Mouse (Mus musculus) mesoderm, embryonic 11.5 days (tissue): ENCODE results near the gene Tenm4.

Experiments used
- DNase-seq: peaks from one replicate; pipeline ENCODE4 v3.0.0-alpha.2; 2012; ENCODE audit warnings: low read depth, low spot score

Tenm4 gene

DNA sequence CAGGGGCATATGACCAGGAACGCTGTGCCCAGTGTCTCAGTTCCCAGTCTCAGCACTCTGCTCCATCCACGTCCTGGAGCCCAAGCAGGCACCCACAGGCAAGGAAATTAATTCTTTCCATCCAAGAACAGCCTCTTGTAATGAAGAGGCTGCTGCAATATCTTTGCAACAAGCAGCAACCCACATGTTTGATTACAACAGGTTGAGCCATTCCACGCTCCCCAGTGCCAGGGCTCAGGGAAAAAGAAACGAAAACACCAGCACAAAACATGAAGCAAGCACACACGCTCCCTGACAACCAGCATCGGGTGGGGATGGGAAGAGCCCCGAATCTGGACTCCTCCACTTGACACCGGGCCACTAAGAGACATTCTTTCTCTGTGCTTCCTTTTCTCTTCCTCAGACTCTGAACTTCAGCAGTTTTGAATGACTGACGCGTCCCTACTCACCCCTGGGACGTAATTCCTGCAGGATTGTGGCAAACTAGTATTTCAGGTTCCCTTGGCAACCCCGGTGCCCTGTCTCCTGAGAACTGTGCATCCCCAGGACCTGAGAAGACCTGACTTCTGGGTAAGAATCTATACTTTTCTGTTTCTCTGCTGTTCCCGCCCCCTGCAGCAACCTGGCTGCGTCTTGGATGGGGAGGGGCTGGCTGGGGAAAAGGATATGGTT, at the start of gene Tenm4:
TSS of gene Tenm4 (plus strand) at position 323 of the 672 bp plus-strand sequence.
- no peak for DNase-seq

DNA sequence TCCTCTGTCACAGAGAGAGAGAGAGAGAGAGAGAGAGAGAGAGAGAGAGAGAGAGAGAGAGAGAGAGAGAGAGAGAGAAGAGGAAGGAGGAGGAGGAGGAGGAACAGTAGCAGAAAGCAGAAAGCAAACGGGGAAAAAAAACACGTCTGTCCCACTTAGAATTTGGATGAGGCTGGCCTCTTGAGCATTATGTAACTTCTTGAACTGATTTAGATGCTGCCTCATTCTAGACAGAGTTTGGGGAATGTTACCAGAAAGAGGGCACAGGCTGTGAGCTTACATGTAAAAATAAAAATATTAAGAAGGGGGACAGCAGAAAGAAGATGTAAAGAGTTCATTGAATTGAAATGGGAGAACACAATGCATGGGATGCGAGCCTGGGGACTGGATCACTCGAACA, 40.3 kb upstream of the Tenm4 start:
- no peak for DNase-seq

- no peak for DNase-seq
Observed at GRCm38 (mm10) chr7:96131175-96131574, 39.9 kb upstream of the Tenm4 start.

- peak; percentile 26 for DNase-seq
Observed at GRCm38 (mm10) chr7:96136497-96136961, 34.5 kb upstream of the Tenm4 start.

DNA sequence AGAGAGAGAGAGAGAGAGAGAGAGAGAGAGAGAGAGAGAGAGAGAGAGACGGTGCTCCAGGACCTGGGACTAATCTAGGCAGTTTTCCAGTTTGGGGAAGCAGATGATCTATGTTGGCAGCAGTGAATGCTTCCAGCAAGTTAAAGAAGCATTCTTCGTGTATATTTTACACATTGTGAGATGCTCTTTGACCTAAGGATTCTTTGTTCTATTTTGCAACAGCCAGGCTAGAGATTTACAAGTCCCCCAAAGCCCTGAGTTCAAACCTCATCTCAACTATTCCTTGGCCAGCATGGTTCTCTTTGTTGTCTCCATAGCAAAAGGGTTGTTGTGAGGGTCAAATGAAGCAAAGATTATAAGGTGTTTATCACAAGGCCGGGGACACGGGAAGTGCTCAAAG, 29.2 kb upstream of the Tenm4 start:
- no peak for DNase-seq

GRCm38 (mm10) chr7:96142973-96143596, 28.0 kb upstream of the Tenm4 start:
- no peak for DNase-seq

DNA sequence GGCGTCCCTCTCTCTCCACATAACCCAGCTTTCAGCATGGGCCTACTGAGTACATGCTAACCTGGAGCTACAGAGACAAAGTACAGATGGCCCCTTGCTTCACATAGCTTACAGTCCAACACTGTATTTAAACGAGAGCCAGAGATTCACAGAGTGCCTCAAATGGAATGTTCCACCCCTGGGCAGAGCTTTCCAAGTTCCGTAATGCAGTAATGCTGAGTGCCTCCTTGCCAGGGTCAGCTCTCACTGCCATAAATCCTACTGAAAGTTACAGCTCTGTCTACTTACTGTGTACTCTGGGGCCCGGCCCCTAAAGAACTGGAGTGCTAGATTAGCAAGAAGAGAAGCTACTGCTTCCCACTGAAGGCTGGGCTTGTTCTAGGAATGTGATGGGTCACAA, 23.6 kb upstream of the Tenm4 start:
- DNase-seq: peak; percentile 43

DNA sequence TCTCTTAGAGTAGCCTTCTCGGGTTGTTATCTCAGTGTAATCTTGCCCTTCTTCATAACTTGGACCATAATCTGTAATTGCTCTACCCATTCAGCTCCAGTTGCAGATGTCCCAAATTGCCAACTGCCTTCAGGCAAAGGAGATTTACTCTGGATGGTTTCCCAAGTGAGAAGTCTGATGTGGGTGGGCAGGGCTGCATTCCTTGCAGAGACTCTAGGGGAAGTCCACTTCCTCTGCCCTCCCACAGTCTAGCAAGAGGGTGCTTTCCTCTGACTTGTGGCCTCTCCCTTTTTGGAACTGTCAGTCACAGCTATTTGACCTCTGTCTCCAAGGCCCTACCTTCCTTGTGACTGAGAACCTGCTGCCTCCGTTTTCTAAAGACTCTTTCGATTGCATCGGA, 22.9 kb upstream of the Tenm4 start:
- no peak for DNase-seq

- no peak for DNase-seq
Observed at GRCm38 (mm10) chr7:96151277-96151676, 19.8 kb upstream of the Tenm4 start.

GRCm38 (mm10) chr7:96151961-96152360, 19.1 kb upstream of the Tenm4 start:
- no peak for DNase-seq

DNA sequence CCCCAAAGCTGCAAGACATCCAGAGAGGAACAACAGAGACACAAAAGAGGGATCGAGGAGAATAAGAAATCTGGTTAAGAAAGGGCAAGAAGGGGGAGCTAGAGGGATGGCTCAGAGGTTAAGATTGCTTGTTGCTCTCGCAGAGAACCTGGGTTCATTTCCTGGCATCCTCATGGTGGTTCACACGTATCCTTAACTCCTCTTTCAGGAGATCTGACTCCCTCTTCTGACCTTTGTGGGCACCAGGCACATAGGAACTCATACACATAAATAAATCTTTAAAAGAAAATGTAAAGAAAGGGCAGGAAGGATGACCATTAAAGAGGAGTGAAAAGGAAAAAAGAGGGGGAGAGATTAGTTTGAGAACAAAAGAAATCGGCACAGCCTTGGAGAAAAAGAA, 18.6 kb upstream of the Tenm4 start:
- DNase-seq: no peak

DNA sequence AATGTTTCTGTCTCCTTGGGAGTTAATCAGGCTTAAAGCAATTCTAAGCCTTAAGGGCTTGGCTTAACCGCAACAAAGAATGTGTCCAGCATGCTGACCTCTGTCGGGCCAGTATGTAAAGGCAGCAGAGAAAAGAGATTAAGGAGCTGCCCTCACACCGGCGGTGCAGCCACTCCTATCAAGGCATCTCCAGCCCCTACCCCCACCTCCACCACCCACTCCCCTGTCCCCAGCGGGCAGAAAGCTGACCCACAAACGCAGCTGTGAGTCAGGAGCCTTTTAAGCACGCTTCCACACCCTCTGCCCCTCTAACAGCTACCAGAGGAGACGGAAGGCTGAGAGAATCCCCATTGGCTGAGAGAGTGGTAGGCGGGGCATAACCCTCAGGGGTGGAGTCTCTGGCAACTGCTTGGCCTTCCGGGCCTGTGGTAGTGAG, 18.1 kb upstream of the Tenm4 start:
- peak; percentile 86 for DNase-seq

DNA sequence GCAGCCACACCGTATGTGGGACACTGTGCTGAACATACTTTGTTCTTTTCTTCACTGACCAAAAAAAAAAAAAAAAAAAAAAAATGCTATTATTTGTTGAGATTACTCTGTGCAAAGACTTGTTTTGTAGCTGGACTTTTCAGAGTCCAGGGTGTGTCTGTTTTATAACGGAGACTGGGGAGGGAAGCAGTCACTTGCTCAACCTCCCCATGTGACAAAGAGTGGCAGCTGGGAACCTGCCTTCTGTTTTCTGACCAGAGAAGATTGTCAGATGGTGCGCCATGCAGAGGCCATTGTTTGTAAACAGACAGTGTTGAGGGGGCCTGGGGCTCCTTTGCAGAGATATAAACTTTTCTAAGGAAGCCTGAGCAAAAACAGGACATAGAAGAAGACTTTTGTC, 17.0 kb upstream of the Tenm4 start:
- no peak for DNase-seq

DNA sequence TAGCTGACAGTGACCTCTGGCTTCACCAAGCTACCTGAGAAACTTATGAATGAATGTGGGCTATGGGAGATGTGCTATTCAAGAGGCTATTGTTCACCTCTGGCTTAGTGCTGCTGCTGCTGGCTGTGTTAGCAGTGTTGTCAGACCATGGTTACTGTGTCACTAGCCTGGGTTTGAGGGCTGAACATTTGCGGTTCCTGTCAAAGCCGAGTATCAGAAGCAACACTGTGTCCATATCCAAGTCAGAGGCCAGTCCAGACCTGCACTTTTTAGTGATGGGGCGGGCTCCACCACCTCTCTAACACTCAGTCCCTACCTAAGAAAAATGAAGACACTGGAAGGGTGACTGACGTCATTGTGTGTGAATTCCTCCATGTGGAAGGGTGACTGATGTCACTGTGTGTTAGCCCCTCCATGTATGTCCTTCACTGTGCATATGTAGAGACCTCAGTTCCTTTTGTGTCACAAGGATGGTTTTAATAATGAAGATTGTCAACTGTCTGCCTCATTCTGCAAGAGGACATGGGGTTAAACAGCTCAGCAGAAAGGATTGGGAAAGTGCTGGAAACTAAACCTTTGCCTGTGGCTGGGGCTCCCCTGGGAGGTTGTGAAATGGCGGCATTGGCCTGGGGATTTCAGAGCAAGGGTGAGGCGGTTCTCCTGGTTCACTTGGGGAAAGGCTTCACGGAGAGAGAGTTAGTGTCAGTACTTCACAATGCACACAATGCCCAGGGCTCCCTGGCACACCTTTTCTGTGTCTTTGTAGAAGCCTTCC, 14.4 kb upstream of the Tenm4 start:
- DNase-seq: no peak

GRCm38 (mm10) chr7:96164141-96164540, 6.9 kb upstream of the Tenm4 start:
- DNase-seq: no peak

- DNase-seq: no peak
Observed at GRCm38 (mm10) chr7:96168921-96169320, 2.1 kb upstream of the Tenm4 start.

- DNase-seq: no peak
Observed at GRCm38 (mm10) chr7:96171596-96172563, 834 bp downstream of the Tenm4 start.

GRCm38 (mm10) chr7:96176781-96177180, 5.7 kb downstream of the Tenm4 start:
- no peak for DNase-seq

DNA sequence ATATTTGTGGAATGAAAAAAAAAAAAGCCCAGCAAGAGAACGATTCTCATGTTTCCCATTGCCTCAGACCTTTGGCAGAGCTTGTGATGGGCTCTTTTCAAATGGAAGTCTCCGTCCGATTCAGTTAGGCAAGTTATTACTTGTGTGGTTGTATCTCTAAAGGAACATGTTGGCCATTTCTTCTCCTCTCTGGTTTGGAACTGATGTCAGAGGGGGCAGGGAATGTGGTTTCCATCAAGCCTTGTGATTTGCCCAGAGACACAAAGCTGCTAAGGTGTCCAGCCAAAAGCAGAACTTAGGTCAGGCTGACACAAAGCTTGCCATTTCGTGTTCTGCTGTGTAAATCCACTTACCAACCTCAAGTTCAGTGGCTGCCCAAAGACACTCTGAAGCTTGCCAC, 10.7 kb downstream of the Tenm4 start:
- DNase-seq: no peak

- no peak for DNase-seq
Observed at GRCm38 (mm10) chr7:96183195-96183594, 12.1 kb downstream of the Tenm4 start.

DNA sequence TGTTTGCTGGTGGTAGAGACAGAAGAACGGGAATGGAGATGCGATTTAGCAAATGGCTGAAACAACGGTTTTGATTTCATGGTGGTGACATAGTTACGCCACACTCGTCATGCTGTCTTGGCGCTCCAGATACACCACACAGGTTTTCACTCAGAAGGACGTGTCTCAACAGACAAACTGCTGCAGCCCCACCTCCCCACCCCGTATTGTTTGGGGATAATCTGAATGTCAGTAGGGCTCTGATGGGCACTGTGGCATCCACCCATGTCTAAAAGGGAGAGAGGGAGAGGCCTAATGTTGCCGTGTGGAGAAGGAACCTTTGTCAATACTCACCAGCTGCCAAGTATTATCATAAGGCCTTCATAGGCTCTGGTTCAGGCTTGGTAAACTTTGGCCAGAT, 14.4 kb downstream of the Tenm4 start:
- DNase-seq: no peak
